Mouse (Mus musculus): ENCODE results near the gene Hexb. TPM values are rescaled to one million over a fixed set of nuclear protein-coding genes. Genes with fewer than 3 reads are reported as not detected.
A peak's percentile ranks its signal among the peaks of the same experiment; 100 is the strongest.

Gene Hexb
- polyA plus RNA-seq, 1 experiment from 2014 or later, result 23.4 TPM

DNA sequence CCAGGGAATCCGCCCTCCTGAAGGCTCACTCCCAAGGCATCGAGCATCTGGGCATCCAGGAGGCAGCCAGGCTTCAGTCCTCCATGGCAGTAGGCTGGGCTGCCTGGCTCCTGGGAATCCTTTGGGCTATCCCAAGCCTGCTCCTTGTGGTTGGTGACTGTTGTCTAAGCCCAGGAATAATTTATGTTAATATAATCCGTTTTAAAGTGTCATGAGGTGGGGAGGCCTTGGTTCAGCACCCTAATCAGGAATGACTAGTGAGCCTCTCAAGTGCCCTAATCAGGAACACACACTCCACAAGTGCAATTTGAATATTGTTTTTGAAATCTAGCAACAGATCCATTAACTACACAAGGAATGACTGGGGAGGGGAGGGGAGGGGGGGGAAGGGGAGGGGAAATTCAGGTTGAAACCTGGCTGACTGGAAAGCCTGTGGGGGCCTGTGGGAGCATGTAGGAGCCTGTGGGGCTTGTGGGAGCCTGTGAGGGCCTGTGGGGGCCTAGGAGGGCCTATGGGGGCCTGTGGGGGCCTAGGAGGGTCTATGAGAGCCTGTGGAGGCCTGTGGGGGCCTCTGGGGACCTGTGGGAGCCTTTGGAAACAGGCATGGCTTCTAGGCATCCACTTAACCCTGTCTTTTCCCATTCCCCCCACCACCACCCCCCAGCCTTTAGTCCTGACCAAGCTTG, 16.6 kb upstream of the Hexb start:
- H3K27ac ChIP-seq, result peak overlapping the region; percentile 79
- WGBS, result 57% methylated on average over 3 of the region's 3 CpGs

GRCm38 (mm10) chr13:97208500-97209010, 10.4 kb upstream of the Hexb start:
- Histone ChIP-seq H3K9me3 (no peaks in the 10 kb centered on the region), H3K4me3 (no peak overlapping the region), H3K36me3 (no peaks in the 10 kb centered on the region), H3K4me1 (replicated peaks) (peaks cover 16% of the 10 kb centered on the region; the same call in 1 of the 2 replicates), H3K27me3 (ENCODE audit: insufficient read depth, poor library complexity, severe bottlenecking) (no peaks in the 10 kb centered on the region), H3K27ac (no peak overlapping the region)
- DNase-seq (ENCODE audit: low spot score), result no peak
- 81% methylated on average over 3 of the region's 3 CpGs for WGBS

More for the DNA sequence above, 16.6 kb upstream of the Hexb start:
- Histone ChIP-seq H3K9me3 (no peaks in the 10 kb centered on the region), H3K36me3 (no peaks in the 10 kb centered on the region), H3K4me3 (no peak overlapping the region), H3K4me1 (replicated peaks) (peaks cover 20% of the 10 kb centered on the region), H3K27me3 (ENCODE audit: insufficient read depth, poor library complexity, severe bottlenecking) (no peaks in the 10 kb centered on the region)
- DNase-seq (ENCODE audit: low spot score), result no peak

- Histone ChIP-seq H3K27ac (no peak overlapping the region), H3K9me3 (no peaks in the 10 kb centered on the region), H3K4me3 (no peak overlapping the region), H3K4me1 (replicated peaks) (peaks cover 16% of the 10 kb centered on the region; the same call in 1 of the 2 replicates), H3K36me3 (no peaks in the 10 kb centered on the region), H3K27me3 (ENCODE audit: insufficient read depth, poor library complexity, severe bottlenecking) (no peaks in the 10 kb centered on the region)
- 57% methylated on average over 7 of the region's 7 CpGs for WGBS
- no peak for DNase-seq (ENCODE audit: low spot score)
These were observed 9.9 kb upstream of the Hexb start for GRCm38 (mm10) chr13:97208112-97208478.

DNA sequence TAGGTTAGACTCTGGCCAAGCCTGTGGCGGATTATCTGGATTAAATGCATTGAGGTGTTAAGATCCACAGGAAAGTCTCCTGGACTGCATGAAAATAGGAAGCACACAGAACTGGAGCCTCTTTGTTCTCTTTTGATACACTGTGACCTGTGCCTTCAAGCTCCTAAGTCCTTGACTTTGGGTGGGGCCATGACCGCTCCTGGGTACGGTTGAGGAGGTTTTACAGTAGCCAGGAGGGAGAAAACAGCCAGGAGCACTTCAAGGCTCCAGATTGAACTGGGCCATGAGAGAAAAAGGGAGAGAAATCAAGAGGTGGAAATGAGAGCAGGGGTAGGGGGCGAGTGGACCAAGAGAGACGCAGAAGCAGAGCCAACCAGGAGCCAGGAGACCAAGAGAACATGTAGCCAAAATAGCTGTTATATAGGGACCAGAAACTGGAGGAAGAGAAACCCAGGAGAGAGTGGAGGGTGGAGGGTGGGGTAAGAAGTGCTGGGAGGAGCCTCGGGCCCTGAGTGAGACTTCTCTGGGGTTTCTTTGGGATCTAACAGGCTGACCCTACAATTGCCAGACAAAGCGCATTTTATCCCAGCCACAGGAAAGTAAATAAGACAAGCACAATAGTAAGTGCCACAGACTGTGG, 9.4 kb upstream of the Hexb start:
- Histone ChIP-seq H3K4me1 (replicated peaks) (peaks cover 16% of the 10 kb centered on the region; the same call in 1 of the 2 replicates), H3K9me3 (no peaks in the 10 kb centered on the region), H3K27ac (no peak overlapping the region), H3K36me3 (no peaks in the 10 kb centered on the region), H3K27me3 (ENCODE audit: insufficient read depth, poor library complexity, severe bottlenecking) (no peaks in the 10 kb centered on the region), H3K4me3 (no peak overlapping the region)
- 83% methylated on average over 7 of the region's 7 CpGs for WGBS
- no peak for DNase-seq (ENCODE audit: low spot score)

GRCm38 (mm10) chr13:97206046-97206445, 7.9 kb upstream of the Hexb start:
- 91% methylated on average over 2 of the region's 2 CpGs for WGBS

DNA sequence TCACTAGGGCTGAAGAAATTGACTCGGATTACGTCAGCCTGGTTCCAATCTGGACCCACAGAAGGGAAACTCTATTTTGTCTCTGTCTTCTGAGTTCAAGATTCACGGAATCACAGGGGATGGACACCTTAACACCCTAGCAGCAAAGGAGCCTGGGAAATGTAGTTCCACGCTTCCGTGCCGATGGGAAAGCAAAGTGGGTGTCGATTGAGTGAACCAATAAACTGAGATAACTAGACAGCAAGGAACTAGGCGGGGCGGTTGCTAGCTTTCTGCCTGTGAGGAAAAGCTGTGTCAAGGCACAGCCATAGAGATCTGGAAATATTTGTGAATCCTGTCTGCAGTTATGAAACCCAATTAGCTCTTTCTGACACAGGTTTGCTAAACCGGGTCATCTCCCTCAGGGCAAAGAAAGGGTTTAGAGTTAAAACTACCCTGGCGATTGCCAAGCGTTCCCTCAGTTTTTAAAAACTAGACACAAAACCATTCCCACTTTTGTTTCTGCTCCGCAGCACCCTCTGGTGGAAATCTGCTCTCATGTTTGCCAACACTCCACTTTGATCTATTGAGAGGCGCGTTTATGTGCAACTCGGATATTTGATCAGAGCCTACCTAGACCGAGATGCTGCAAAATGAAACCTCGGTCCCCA, 7.0 kb upstream of the Hexb start:
- no peaks in the 10 kb centered on the region for H3K36me3 ChIP-seq
- H3K4me3 ChIP-seq, result peak overlapping the region; percentile 46
- 16% methylated on average over 18 of the region's 18 CpGs for WGBS
- no peaks in the 10 kb centered on the region for H3K27me3 ChIP-seq (ENCODE audit: insufficient read depth, poor library complexity, severe bottlenecking)
- H3K27ac ChIP-seq, result peak overlapping the region; percentile 57
- H3K4me1 ChIP-seq (replicated peaks), result peaks cover 14% of the 10 kb centered on the region; the same call in 1 of the 2 replicates
- DNase-seq (ENCODE audit: low spot score), result peak; percentile 77
- H3K9me3 ChIP-seq, result no peaks in the 10 kb centered on the region

More at GRCm38 (mm10) chr13:97206046-97206445, 7.9 kb upstream of the Hexb start:
- no peak for DNase-seq (ENCODE audit: low spot score)
- Histone ChIP-seq H3K27me3 (ENCODE audit: insufficient read depth, poor library complexity, severe bottlenecking) (no peaks in the 10 kb centered on the region), H3K27ac (no peak overlapping the region), H3K36me3 (no peaks in the 10 kb centered on the region), H3K4me3 (no peak overlapping the region), H3K9me3 (no peaks in the 10 kb centered on the region), H3K4me1 (replicated peaks) (peaks cover 14% of the 10 kb centered on the region; the same call in 1 of the 2 replicates)

- Histone ChIP-seq H3K27ac (no peak overlapping the region), H3K4me3 (no peak overlapping the region), H3K9me3 (no peaks in the 10 kb centered on the region), H3K4me1 (replicated peaks) (peaks cover 28% of the 10 kb centered on the region), H3K36me3 (no peaks in the 10 kb centered on the region), H3K27me3 (ENCODE audit: insufficient read depth, poor library complexity, severe bottlenecking) (peaks cover 5% of the 10 kb centered on the region; the same call in 1 of the 2 replicates)
- 85% methylated on average over 4 of the region's 4 CpGs for WGBS
- DNase-seq (ENCODE audit: low spot score), result no peak
These were observed 3.7 kb upstream of the Hexb start for GRCm38 (mm10) chr13:97201896-97202295.

DNA sequence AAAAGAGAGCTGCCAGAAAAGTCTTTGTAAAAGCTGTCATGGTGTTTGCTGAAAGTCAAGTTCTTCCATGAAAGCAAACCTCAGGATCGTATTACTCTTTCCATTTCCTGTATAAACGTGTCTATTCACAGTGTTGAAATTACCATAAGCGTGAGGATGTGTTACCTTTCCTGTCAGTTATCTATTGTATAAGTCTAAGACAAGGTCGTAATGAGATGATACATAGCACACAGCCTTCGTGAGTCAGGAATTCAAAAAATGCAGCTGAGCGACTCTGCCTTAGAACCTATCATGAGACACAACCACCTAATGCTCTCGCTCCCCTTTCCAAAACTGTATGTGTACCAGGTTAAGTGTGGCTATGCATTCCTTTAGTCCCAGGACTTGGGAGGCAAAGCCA, 2.9 kb upstream of the Hexb start:
- DNase-seq (ENCODE audit: low spot score), result no peak

GRCm38 (mm10) chr13:97199123-97199522, 966 bp upstream of the Hexb start:
- Histone ChIP-seq H3K36me3 (no peaks in the 10 kb centered on the region), H3K4me3 (no peak overlapping the region), H3K27ac (no peak overlapping the region), H3K27me3 (ENCODE audit: insufficient read depth, poor library complexity, severe bottlenecking) (peaks cover 10% of the 10 kb centered on the region), H3K4me1 (replicated peaks) (peaks cover 19% of the 10 kb centered on the region), H3K9me3 (no peaks in the 10 kb centered on the region)
- 86% methylated on average over 2 of the region's 2 CpGs for WGBS
- no peak for DNase-seq (ENCODE audit: low spot score)

More for the DNA sequence above, 2.9 kb upstream of the Hexb start:
- Histone ChIP-seq H3K4me3 (no peak overlapping the region), H3K36me3 (no peaks in the 10 kb centered on the region), H3K9me3 (no peaks in the 10 kb centered on the region), H3K4me1 (replicated peaks) (peaks cover 33% of the 10 kb centered on the region), H3K27ac (no peak overlapping the region), H3K27me3 (ENCODE audit: insufficient read depth, poor library complexity, severe bottlenecking) (peaks cover 10% of the 10 kb centered on the region; the same call in 1 of the 2 replicates)
- 76% methylated on average over 7 of the region's 7 CpGs for WGBS

DNA sequence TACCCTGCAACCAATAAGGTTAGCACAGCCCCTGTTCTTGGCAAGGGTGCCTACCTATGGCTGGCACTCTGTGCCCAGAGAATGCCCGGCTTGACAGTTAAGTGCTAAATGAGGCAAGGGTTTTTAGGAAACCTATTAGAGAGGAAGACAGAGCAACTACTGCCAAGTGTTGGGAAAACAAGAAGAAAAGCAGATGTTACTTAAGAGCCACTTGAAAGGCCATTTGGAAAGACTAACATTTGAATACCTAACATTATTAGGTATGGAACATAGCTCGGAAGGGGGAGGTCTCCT, 1.3 kb downstream of the Hexb start:
- Histone ChIP-seq H3K9me3 (no peaks in the 10 kb centered on the region), H3K36me3 (no peaks in the 10 kb centered on the region), H3K4me1 (replicated peaks) (peaks cover 19% of the 10 kb centered on the region), H3K27me3 (ENCODE audit: insufficient read depth, poor library complexity, severe bottlenecking) (peaks cover 10% of the 10 kb centered on the region), H3K27ac (no peak overlapping the region), H3K4me3 (no peak overlapping the region)
- WGBS, result 91% methylated on average over 2 of the region's 2 CpGs
- DNase-seq (ENCODE audit: low spot score), result no peak

DNA sequence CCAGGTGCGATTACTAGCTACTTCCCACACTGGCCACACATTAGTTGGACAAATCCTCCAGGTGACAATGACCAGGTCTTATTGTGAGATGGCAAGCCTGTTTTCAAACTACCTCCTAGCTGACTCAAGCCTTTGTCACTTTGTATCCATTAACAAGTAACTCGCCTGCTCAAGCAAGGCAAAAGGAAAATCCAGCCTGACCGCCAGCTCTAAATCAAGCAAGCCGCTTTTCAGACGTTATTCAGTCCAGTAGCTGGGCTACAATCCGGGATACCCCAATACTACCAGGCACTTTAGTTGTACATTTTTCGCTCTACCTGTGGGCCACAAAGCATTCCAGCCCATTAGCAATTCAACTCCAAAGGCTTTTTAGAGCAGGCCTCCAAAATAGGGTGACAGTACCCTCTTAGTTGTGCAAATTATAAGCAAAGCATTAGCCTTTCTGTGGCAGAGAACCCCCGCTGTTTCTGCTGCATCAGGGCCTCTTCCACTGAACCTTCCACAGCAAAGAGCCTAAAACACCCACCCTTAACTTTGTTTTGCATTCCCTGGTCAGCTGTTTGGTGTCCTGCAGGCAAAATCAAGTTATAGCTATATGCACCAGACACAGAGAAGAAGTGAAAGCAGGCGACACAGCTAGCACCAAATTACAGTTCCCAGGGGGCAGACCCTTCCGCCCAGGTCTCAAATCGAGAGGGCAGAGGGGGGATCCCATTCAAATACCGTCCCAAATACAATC, 1.8 kb downstream of the Hexb start:
- WGBS, result 59% methylated on average over 12 of the region's 12 CpGs
- Histone ChIP-seq H3K27ac (no peak overlapping the region), H3K27me3 (ENCODE audit: insufficient read depth, poor library complexity, severe bottlenecking) (peaks cover 10% of the 10 kb centered on the region), H3K36me3 (no peaks in the 10 kb centered on the region), H3K4me1 (replicated peaks) (peaks cover 19% of the 10 kb centered on the region), H3K9me3 (no peaks in the 10 kb centered on the region), H3K4me3 (no peak overlapping the region)
- DNase-seq (ENCODE audit: low spot score), result no peak

DNA sequence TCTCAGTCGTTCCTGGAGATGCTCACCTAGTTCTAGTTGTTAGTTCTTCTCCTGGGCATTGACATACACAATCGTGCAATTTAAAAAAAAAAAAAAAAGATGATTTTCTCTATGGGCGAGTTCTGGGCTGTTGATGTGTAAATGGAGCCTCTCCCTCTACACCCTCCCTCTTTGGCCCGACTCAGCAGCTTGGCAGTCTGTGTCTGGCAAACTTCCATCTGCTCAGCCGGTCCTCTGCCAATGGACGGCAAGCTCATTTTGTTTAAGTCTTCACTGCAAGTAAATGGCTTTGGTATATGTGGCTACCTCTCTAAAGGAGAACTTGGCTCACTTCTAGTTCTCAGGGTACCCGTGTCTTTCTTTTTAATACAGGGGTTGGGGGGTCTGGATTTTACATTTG, 4.7 kb downstream of the Hexb start:
- Histone ChIP-seq H3K4me1 (replicated peaks) (peaks cover 18% of the 10 kb centered on the region), H3K4me3 (no peak overlapping the region), H3K9me3 (no peaks in the 10 kb centered on the region), H3K36me3 (0 out of 2 replicates have a peak, but pooled peaks cover 3% of the 10 kb centered on the region), H3K27ac (no peak overlapping the region), H3K27me3 (ENCODE audit: insufficient read depth, poor library complexity, severe bottlenecking) (peaks cover 10% of the 10 kb centered on the region)
- 75% methylated on average over 7 of the region's 7 CpGs for WGBS
- no peak for DNase-seq (ENCODE audit: low spot score)
